Mouse (Mus musculus) gastrocnemius, postnatal 10 days (tissue): Measurements from ENCODE around the gene Ccdc85b. TPM values are rescaled to one million over a fixed set of nuclear protein-coding genes. Genes with fewer than 3 reads are reported as not detected.

Experiments used
- DNase-seq: peaks from one replicate; pipeline ENCODE4 v3.0.0; 2021; ENCODE audit warnings: mixed read lengths
- total RNA-seq, 2 experiments: library from RNA; stranded (reverse); gene quantifications; 2 replicates each; pipeline ENCODE4 v1.2.3; 2021

Ccdc85b gene
- total RNA-seq, 2 experiments from 2014 or later, result 8.2 to 9.1 TPM

DNA sequence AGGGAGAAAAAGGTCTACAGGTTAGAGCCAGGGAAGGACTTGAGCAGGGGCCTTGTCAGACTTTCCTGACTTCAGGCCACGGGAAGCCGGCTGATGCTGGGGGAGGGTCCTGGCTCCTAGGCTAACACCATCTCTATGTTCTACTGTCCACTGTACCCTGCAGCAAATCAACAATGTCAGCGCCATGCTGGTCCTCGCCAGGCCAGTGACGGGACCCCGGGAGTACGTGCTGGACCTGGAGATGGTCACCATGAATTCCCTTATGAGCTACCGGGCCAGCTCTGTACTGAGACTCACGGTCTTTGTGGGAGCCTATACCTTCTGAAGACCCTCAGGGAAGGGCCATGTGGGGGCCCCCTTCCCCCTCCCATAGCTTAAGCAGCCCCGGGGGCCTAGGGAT, 23.7 kb upstream of the Ccdc85b start:
- DNase-seq, result no peak

DNA sequence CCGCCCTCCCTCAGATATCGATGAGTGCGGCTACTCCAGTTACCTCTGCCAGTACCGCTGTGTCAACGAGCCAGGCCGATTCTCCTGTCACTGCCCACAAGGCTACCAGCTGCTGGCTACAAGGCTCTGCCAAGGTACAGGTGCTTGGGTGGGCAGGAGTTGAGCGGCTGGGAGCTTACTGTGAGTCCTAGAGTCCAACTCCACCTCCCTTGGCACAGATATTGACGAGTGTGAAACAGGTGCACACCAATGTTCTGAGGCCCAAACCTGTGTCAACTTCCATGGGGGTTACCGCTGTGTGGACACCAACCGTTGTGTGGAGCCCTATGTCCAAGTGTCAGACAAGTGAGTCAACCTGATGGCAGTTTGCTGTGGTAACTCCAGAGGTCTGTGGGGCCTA, 22.3 kb upstream of the Ccdc85b start:
- DNase-seq, result no peak

- DNase-seq, result no peak
Observed at GRCm38 (mm10) chr19:5477668-5478300, 20.1 kb upstream of the Ccdc85b start.

DNA sequence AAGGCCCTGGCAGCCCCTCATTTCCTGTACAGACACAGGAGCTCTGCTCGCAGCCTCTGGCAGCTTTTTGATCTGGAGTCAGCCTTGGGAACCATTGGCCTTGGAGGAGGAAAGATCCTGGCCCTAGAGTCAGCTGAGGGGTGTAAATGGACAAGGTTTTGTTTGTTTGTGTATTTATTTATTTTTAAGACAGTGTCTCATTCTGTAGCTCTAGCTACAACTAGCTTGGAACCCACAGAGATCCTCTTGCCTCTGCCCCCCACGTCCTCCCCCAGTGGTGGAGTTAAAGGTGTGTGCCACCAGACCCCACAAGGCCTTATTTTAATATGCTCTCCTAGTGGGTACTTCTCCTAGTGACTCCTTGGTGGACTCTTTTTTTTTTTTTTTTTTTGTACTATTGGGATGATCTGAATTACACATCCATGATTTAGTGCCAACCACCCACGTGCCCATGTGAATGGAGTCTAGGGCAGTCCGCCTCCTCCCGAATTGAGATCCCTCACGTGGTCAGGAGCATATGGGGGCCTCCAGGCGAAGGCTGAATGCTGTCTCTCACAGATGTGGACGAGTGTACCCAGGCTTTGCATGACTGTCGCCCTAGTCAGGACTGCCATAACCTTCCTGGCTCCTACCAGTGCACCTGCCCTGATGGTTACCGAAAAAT, 19.4 kb upstream of the Ccdc85b start:
- no peak for DNase-seq

GRCm38 (mm10) chr19:5475069-5475714, 17.5 kb upstream of the Ccdc85b start:
- no peak for DNase-seq

- peak; percentile 72 for DNase-seq
Observed at GRCm38 (mm10) chr19:5474281-5475068, 16.8 kb upstream of the Ccdc85b start.

DNA sequence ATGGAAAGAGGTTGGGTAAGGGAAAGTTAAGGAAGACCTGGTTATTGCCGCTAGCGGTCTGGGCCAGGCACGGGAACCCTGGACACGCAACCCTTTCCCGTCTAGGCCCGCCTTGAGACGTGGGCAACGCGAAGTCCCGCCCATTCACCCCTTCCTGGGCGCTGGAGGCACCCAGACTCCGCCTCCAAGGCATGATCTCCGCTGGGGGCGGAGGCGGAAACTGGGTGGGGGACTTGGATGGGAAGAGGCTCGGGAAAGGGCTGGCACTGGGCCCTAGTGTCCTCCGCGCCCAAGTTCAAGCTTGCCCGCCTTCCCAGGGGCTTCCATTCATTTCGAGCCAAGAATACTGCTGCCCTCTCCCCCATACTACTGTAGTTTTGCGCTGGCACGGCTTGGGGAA, 16.0 kb upstream of the Ccdc85b start, which contains the start of gene Efemp2:
Gene Efemp2, plus strand, starts transcription at position 235 of the 400 bp plus-strand sequence.
- peak; percentile 69 for DNase-seq

DNA sequence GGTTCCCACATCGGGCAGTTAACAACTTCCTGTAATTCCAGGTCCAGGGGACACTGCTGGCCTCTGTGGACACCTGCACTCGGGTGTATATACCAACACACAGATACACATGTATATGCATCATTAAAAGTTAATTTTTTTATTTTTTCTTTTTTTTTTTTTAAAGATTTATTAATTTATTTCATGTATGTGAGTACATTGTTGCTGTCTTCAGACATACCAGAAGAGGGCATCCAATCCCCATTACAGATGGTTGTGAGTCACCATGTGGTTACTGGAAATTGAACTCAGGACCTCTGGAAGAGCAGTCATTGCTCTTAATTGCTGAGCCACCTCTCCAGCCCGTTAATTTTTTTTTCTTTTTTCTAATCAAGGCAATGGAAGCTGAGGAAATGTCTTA, 15.2 kb upstream of the Ccdc85b start:
- DNase-seq, result no peak

DNA sequence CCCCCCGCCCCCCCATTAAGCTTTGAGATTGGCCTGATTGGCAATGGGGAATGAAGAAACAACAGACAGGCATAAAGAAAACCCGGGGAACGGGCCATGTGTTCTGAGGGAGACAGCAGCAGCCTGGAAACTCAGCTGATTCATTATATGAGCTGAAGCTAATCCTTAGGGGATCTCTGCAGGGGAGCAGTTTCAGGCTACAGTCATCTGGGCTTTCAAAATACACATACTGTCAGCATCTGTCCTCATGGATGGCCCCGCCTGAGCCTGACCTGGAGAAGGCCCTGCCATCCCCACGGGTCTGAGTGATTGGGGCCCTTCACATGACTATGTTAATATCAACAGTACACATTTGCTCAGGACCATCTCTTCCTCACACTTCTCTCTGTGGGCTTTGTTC, 14.2 kb upstream of the Ccdc85b start:
- DNase-seq, result no peak

DNA sequence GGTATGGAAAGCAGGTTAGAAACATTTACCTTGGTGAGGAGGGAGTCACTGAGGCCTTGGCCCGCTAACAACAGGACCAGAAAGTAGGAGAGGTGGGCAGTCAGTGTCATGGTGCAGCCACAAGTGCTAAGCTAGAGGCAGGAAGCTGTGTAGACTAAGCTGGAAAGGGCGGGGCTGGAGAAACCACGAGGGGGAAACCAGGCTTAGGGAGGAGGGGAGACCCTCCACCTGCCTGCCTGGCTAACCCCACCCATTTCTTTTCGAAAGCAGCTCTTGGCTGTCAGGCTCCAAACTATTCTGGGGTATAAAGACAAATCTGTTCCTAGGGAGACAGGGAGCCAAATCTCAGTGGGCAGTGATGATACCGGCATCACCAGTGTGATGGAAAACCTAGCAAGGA, 10.7 kb upstream of the Ccdc85b start, which contains the start of gene Ctsw:
Gene Ctsw, minus strand, starts transcription at position 134 of the 400 bp plus-strand sequence.
- DNase-seq, result no peak

- DNase-seq, result no peak
Observed at GRCm38 (mm10) chr19:5466916-5467500, 9.3 kb upstream of the Ccdc85b start.

DNA sequence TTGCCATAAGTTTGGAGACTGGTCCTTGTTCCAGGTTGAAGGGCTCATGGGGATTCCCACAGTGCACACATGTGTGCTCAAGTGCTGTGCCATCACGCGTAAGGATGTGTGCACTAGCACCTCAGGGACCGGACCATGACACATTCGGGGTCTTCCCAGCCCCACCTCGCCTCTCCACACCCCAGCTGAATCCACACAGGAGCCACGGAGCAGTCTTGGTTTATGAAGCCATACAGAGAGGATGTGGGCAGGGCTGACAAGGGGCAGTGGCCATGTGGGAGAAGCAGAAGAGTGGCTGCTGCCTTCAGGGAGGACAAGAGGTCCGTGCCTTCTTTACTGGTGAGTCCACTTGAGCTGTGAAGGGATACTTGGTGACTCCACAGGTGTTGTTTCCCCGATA, 7.3 kb upstream of the Ccdc85b start:
- no peak for DNase-seq

GRCm38 (mm10) chr19:5463791-5464562, 6.3 kb upstream of the Ccdc85b start:
- peak; percentile 53 for DNase-seq

GRCm38 (mm10) chr19:5463212-5463611, 5.5 kb upstream of the Ccdc85b start:
- no peak for DNase-seq

- no peak for DNase-seq
Observed at GRCm38 (mm10) chr19:5461411-5461810, 3.7 kb upstream of the Ccdc85b start.

GRCm38 (mm10) chr19:5460465-5460911, 2.8 kb upstream of the Ccdc85b start, which contains the start of gene Fibp:
Gene Fibp (plus strand): TSS chr19:5460615.
- peak; percentile 88 for DNase-seq

- no peak for DNase-seq
Observed at GRCm38 (mm10) chr19:5459896-5460295, 2.2 kb upstream of the Ccdc85b start.

GRCm38 (mm10) chr19:5459019-5459418, 1.3 kb upstream of the Ccdc85b start:
- DNase-seq, result no peak

DNA sequence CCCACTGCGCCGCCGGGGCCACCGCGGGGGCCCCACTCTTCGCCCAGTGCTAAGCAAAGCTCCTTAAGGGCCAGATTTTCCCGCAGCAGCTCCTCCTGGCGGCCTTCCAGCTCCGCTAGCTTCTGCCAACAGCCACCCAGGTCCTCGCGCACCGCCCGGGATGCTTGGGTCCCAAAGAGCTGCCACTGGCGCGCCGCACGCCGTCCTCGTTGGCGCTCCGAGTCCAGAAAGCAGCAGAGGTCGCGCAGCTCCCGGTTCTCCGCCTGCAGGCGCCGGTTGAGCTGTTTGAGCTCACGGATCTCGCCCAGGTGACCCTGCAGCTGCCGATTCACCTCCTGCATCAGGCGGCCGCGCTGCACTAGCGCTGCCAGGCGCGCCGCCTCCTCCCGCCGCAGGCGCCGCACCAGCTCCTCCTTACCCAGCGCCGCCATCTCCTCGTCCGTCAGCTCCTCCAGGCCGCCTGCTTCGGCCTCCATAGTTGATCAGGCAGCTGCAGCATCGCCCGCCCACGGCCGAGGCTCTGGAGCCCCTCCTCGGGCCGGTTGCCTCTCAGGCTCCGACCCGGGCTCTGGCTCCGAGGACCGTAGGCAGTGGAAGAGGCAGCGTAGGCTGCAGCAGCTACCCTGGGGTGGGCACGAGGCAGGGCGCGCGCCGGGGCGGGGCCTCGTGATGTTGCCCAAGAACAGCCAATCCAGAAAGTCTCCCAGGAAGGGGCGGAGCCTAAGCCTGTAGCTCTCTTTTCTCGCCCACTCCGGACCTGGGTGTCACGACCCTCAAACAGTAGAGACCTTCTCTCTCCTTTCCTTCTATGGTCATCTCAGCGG, 560 bp downstream of the Ccdc85b start:
- peak; percentile 94 for DNase-seq

DNA sequence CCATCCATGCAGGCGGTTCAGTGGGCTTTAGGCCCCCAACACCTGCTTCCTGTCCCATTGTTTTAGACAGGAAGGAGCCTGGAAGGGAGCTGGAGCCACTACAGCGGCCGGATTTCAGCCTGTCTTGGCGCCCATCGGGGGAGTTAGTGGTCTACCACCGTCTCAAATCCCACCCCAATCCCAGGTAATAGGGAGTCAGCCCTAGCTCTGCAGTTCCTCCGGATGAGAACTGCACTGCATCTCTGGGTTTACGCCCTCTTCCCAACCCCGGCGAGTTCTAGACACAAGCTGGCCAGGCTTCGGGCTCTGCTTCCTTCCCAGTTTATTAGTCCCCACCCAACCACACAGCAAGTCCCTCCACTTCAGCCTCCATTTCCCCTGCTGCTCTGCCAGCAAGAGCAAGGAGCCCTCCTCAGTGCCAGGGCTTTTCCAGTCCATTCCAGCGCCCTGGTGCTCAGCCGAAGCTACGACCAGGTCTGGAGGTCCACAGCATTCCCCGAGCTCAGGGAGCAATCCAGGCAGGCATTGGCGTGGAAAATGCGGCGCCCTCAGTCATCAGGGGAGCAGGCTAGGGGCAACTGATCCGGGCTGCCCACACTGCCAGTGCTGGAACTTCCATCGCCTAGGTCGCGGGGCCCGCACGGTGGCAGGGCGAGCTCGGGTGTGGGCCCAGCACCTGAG, 1.3 kb downstream of the Ccdc85b start:
- DNase-seq, result peak; percentile 33
